Mouse (Mus musculus) cortical plate, adult 2 months (tissue): ENCODE measurements around the gene Gsg1l.

ENCODE experiments used
- CTCF ChIP-seq: fragments of 200-500 bp; IDR thresholded peaks from 2 replicates; pipeline ENCODE4 v1.5.1; 2011; ENCODE audit warnings: mild to moderate bottlenecking, control low read depth, low read length; ENCODE audit not compliant: insufficient read depth; ENCODE audit errors: extremely low read depth
- POLR2A ChIP-seq: fragments of 200-500 bp; IDR thresholded peaks from 2 replicates; pipeline ENCODE4 v1.6.1; 2011; ENCODE audit warnings: mild to moderate bottlenecking, low read length, control low read depth; ENCODE audit not compliant: insufficient read depth; ENCODE audit errors: extremely low read depth

- TF ChIP-seq CTCF = no peak
- TF ChIP-seq POLR2A = no peak
These were observed 49.4 kb downstream of the Gsg1l start for GRCm38 (mm10) chr7:126032776-126033209.
